Mouse (Mus musculus): ENCODE measurements around the gene Anks1b.

The Anks1b gene

GRCm38 (mm10) chr10:89873146-89873950, at the start of gene Anks1b:
Gene Anks1b, plus strand, starts transcription at chr10:89873509.
- ATAC-seq (ENCODE audit: low TSS enrichment) = peak; percentile 79

- ATAC-seq (ENCODE audit: low TSS enrichment) = peak; percentile 82
These were observed 49.4 kb upstream of the Anks1b start for GRCm38 (mm10) chr10:89823906-89824305.

- ATAC-seq (ENCODE audit: low TSS enrichment) = peak; percentile 72
These were observed 46.4 kb upstream of the Anks1b start for GRCm38 (mm10) chr10:89826896-89827295.

- ATAC-seq (ENCODE audit: low TSS enrichment) = peak; percentile 52
These were observed 41.0 kb upstream of the Anks1b start for GRCm38 (mm10) chr10:89832334-89832733.

GRCm38 (mm10) chr10:89833166-89833565, 40.1 kb upstream of the Anks1b start:
- no peak for ATAC-seq (ENCODE audit: low TSS enrichment)

- no peak for ATAC-seq (ENCODE audit: low TSS enrichment)
These were observed 35.8 kb upstream of the Anks1b start for GRCm38 (mm10) chr10:89837476-89837875.

GRCm38 (mm10) chr10:89838834-89839233, 34.5 kb upstream of the Anks1b start:
- no peak for ATAC-seq (ENCODE audit: low TSS enrichment)

- ATAC-seq (ENCODE audit: low TSS enrichment) = no peak
These were observed 22.4 kb upstream of the Anks1b start for GRCm38 (mm10) chr10:89850951-89851350.

- peak; percentile 52 for ATAC-seq (ENCODE audit: low TSS enrichment)
These were observed 17.9 kb upstream of the Anks1b start for GRCm38 (mm10) chr10:89855251-89855875.

- peak; percentile 92 for ATAC-seq (ENCODE audit: low TSS enrichment)
These were observed 17.0 kb upstream of the Anks1b start for GRCm38 (mm10) chr10:89856286-89856685.

- ATAC-seq (ENCODE audit: low TSS enrichment) = no peak
These were observed 5.1 kb upstream of the Anks1b start for GRCm38 (mm10) chr10:89868211-89868610.

- ATAC-seq (ENCODE audit: low TSS enrichment) = no peak
These were observed 4.5 kb upstream of the Anks1b start for GRCm38 (mm10) chr10:89868836-89869235.

GRCm38 (mm10) chr10:89872501-89873145, 686 bp upstream of the Anks1b start:
- peak; percentile 91 for ATAC-seq (ENCODE audit: low TSS enrichment)

GRCm38 (mm10) chr10:89874036-89874435, 727 bp downstream of the Anks1b start:
- ATAC-seq (ENCODE audit: low TSS enrichment) = no peak

GRCm38 (mm10) chr10:89883561-89883960, 10.3 kb downstream of the Anks1b start:
- ATAC-seq (ENCODE audit: low TSS enrichment) = peak; percentile 52; the same call in 1 of the 2 replicates

GRCm38 (mm10) chr10:89902720-89903337, 29.5 kb downstream of the Anks1b start:
- ATAC-seq (ENCODE audit: low TSS enrichment) = peak; percentile 50; the same call in 1 of the 2 replicates

- peak; percentile 23; the same call in 1 of the 2 replicates for ATAC-seq (ENCODE audit: low TSS enrichment)
These were observed 38.6 kb downstream of the Anks1b start for GRCm38 (mm10) chr10:89911889-89912288.

GRCm38 (mm10) chr10:89913174-89913573, 39.9 kb downstream of the Anks1b start:
- ATAC-seq (ENCODE audit: low TSS enrichment) = peak; percentile 84

GRCm38 (mm10) chr10:89917141-89917540, 43.8 kb downstream of the Anks1b start:
- ATAC-seq (ENCODE audit: low TSS enrichment) = 0 out of 2 replicates have a peak, but pooled peaks have one; percentile 28

- peak; percentile 87 for ATAC-seq (ENCODE audit: low TSS enrichment)
These were observed 48.7 kb downstream of the Anks1b start for GRCm38 (mm10) chr10:89921965-89922364.

GRCm38 (mm10) chr10:89942180-89942579, 68.9 kb downstream of the Anks1b start:
- peak; percentile 59 for ATAC-seq (ENCODE audit: low TSS enrichment)
